Mouse (Mus musculus): Measurements from ENCODE around the gene Per3. TPM values are rescaled to one million over a fixed set of nuclear protein-coding genes. Genes with fewer than 3 reads are reported as not detected.

Gene Per3
- total and polyA plus RNA-seq, 2 experiments from 2014 or later = 4.5 to 6.5 TPM

DNA sequence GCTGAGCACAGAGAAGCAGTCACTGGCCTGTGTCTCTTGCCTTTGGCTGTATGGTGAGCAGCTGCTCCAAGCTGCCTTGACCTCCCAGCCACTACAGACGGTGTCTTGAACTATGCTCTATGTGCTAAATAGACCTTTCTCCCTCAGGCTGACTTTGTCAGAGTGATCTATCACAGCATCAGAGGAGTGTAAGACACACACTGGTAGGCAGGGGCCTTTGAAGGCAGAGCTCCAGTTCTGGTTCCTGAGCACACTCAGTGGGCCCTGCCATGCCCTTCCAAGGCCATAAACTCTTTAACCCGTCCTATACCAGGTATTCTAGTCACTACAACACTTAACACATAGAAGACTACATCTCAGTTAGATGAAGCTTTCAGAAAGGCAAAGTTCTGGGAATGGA lies 36.9 kb upstream of the Per3 start:
- Histone ChIP-seq H3K4me1 (ENCODE audit: insufficient read depth, low read length) (no peaks in the 10 kb centered on the region), H3K4me2 (ENCODE audit: low read depth, low read length, poor library complexity, severe bottlenecking) (no peak overlapping the region), H3K9ac (replicated peaks; ENCODE audit: low read length, poor library complexity, severe bottlenecking) (no peak overlapping the region), H3K4me3 (ENCODE audit: low read depth, low read length) (no peak overlapping the region), H3K9me3 (ENCODE audit: low read length) (no peaks in the 10 kb centered on the region), H3K27ac (ENCODE audit: low read depth, low read length) (no peak overlapping the region), H3K36me3 (ENCODE audit: insufficient read depth, low read length) (peaks cover 81% of the 10 kb centered on the region), H3K27me3 (ENCODE audit: insufficient read depth, low read length) (no peaks in the 10 kb centered on the region)
- no peak for DNase-seq (ENCODE audit: low spot score)
- TF ChIP-seq CTCF (IDR thresholded peaks at IDR 0.05) = no peak
- ATAC-seq (ENCODE audit: low FRiP score) = no peak
- 79% methylated on average over 2 of the region's 2 CpGs for WGBS

- H3K4me2 ChIP-seq (ENCODE audit: low read depth, low read length, poor library complexity, severe bottlenecking) = no peak overlapping the region
- H3K4me3 ChIP-seq (ENCODE audit: low read depth, low read length) = no peak overlapping the region
- H3K9ac ChIP-seq (replicated peaks; ENCODE audit: low read length, poor library complexity, severe bottlenecking) = no peak overlapping the region
- no peak for TF ChIP-seq CTCF (IDR thresholded peaks at IDR 0.05)
- no peaks in the 10 kb centered on the region for H3K9me3 ChIP-seq (ENCODE audit: low read length)
- H3K27me3 ChIP-seq (ENCODE audit: insufficient read depth, low read length) = no peaks in the 10 kb centered on the region
- peaks cover 94% of the 10 kb centered on the region for H3K36me3 ChIP-seq (ENCODE audit: insufficient read depth, low read length)
- ATAC-seq (ENCODE audit: low FRiP score) (no peak), DNase-seq (ENCODE audit: low spot score) (no peak)
- no peaks in the 10 kb centered on the region for H3K4me1 ChIP-seq (ENCODE audit: insufficient read depth, low read length)
- no peak overlapping the region for H3K27ac ChIP-seq (ENCODE audit: low read depth, low read length)
- 97% methylated on average over 15 of the region's 15 CpGs for whole genome bisulfite sequencing
Measured at GRCm38 (mm10) chr4:151074817-151075216, 30.4 kb upstream of the Per3 start.

- no peaks in the 10 kb centered on the region for H3K27me3 ChIP-seq (ENCODE audit: insufficient read depth, low read length)
- no peak overlapping the region for H3K9ac ChIP-seq (replicated peaks; ENCODE audit: low read length, poor library complexity, severe bottlenecking)
- peak; percentile 95 for TF ChIP-seq CTCF (IDR thresholded peaks at IDR 0.05)
- H3K4me3 ChIP-seq (ENCODE audit: low read depth, low read length) = no peak overlapping the region
- no peak overlapping the region for H3K4me2 ChIP-seq (ENCODE audit: low read depth, low read length, poor library complexity, severe bottlenecking)
- peaks cover 90% of the 10 kb centered on the region for H3K36me3 ChIP-seq (ENCODE audit: insufficient read depth, low read length)
- WGBS = 55% methylated on average over 13 of the region's 13 CpGs
- DNase-seq (ENCODE audit: low spot score) = peak; percentile 87
- H3K9me3 ChIP-seq (ENCODE audit: low read length) = no peaks in the 10 kb centered on the region
- no peak overlapping the region for H3K27ac ChIP-seq (ENCODE audit: low read depth, low read length)
- peak; percentile 56; the same call in 1 of the 2 replicates for ATAC-seq (ENCODE audit: low FRiP score)
- no peaks in the 10 kb centered on the region for H3K4me1 ChIP-seq (ENCODE audit: insufficient read depth, low read length)
Measured at GRCm38 (mm10) chr4:151073108-151073744, 28.8 kb upstream of the Per3 start.

- Histone ChIP-seq H3K4me2 (ENCODE audit: low read depth, low read length, poor library complexity, severe bottlenecking) (no peak overlapping the region), H3K9me3 (ENCODE audit: low read length) (no peaks in the 10 kb centered on the region), H3K36me3 (ENCODE audit: insufficient read depth, low read length) (peaks cover 76% of the 10 kb centered on the region), H3K27me3 (ENCODE audit: insufficient read depth, low read length) (no peaks in the 10 kb centered on the region), H3K27ac (ENCODE audit: low read depth, low read length) (no peak overlapping the region), H3K4me3 (ENCODE audit: low read depth, low read length) (no peak overlapping the region), H3K9ac (replicated peaks; ENCODE audit: low read length, poor library complexity, severe bottlenecking) (no peak overlapping the region), H3K4me1 (ENCODE audit: insufficient read depth, low read length) (no peaks in the 10 kb centered on the region)
- no peak for TF ChIP-seq CTCF (IDR thresholded peaks at IDR 0.05)
- ATAC-seq (ENCODE audit: low FRiP score) = no peak
- 90% methylated on average over 7 of the region's 7 CpGs for WGBS
- no peak for DNase-seq (ENCODE audit: low spot score)
Measured at GRCm38 (mm10) chr4:151070962-151071361, 26.5 kb upstream of the Per3 start.

DNA sequence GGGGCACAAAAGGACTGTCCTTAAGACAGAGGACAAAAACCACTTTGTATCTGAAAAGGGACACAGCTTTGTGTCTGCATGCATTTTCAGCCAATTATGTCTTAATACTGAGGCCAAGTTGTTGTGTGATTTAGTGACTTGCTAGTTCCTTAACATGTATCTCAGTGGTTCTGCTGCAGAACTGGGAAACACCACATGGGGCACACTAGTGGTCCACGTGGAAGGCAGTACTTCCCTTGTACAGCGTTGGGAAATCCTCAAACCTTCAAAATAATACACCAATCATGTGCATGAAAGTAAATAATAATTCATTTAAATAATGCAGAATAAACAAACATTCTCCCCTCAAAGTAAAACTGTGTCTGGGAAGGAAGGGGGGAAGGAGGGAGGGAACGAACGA lies 24.3 kb upstream of the Per3 start:
- DNase-seq (ENCODE audit: low spot score) (no peak), ATAC-seq (ENCODE audit: low FRiP score) (no peak)
- H3K4me1 ChIP-seq (ENCODE audit: insufficient read depth, low read length) = no peaks in the 10 kb centered on the region
- peak; percentile 56 for TF ChIP-seq CTCF (IDR thresholded peaks at IDR 0.05)
- H3K36me3 ChIP-seq (ENCODE audit: insufficient read depth, low read length) = peaks cover 55% of the 10 kb centered on the region
- no peak overlapping the region for H3K4me3 ChIP-seq (ENCODE audit: low read depth, low read length)
- no peak overlapping the region for H3K27ac ChIP-seq (ENCODE audit: low read depth, low read length)
- H3K9me3 ChIP-seq (ENCODE audit: low read length) = no peaks in the 10 kb centered on the region
- H3K4me2 ChIP-seq (ENCODE audit: low read depth, low read length, poor library complexity, severe bottlenecking) = no peak overlapping the region
- no peak overlapping the region for H3K9ac ChIP-seq (replicated peaks; ENCODE audit: low read length, poor library complexity, severe bottlenecking)
- WGBS = 74% methylated on average over 4 of the region's 4 CpGs
- no peaks in the 10 kb centered on the region for H3K27me3 ChIP-seq (ENCODE audit: insufficient read depth, low read length)

DNA sequence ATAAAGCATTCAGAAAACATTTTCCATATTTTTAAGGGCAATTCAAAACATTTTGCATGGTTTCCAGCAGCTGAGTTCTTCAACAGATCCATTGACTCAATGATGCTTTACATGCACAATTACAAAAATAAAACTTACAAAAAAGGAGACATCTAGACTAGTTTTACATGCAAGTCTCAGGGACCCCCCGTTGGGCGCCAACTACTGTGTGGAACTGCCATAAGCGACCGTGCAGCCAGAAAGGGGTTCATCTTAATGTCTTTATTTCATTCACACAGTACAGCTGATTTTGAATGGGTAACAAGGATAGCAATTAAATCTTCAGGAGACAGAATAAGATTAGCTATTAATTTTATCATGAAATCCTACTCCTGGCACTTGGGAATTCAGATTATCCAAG lies 15.1 kb upstream of the Per3 start:
- H3K9me3 ChIP-seq (ENCODE audit: low read length) = no peaks in the 10 kb centered on the region
- TF ChIP-seq CTCF (IDR thresholded peaks at IDR 0.05) = no peak
- no peak overlapping the region for H3K9ac ChIP-seq (replicated peaks; ENCODE audit: low read length, poor library complexity, severe bottlenecking)
- H3K4me3 ChIP-seq (ENCODE audit: low read depth, low read length) = no peak overlapping the region
- H3K4me1 ChIP-seq (ENCODE audit: insufficient read depth, low read length) = no peaks in the 10 kb centered on the region
- H3K4me2 ChIP-seq (ENCODE audit: low read depth, low read length, poor library complexity, severe bottlenecking) = no peak overlapping the region
- peaks cover 18% of the 10 kb centered on the region for H3K36me3 ChIP-seq (ENCODE audit: insufficient read depth, low read length)
- H3K27me3 ChIP-seq (ENCODE audit: insufficient read depth, low read length) = no peaks in the 10 kb centered on the region
- no peak for DNase-seq (ENCODE audit: low spot score)
- no peak for ATAC-seq (ENCODE audit: low FRiP score)
- WGBS = 85% methylated on average over 4 of the region's 4 CpGs
- no peak overlapping the region for H3K27ac ChIP-seq (ENCODE audit: low read depth, low read length)
